Mouse (Mus musculus) 3T3-L1 (cell line): ENCODE data around the gene Selenot.

ENCODE experiments used
- DNase-seq: peaks from one replicate; pipeline ENCODE4 v3.0.0-alpha.2; 2015; ENCODE audit warnings: low read depth, low spot score

Gene Selenot

GRCm38 (mm10) chr3:58636406-58637295, 60.2 kb downstream of the Selenot start, which contains the start of gene Erich6:
Gene Erich6, minus strand, starts transcription at chr3:58637207.
- DNase-seq, result no peak
